Mouse (Mus musculus): ENCODE measurements at regions not wholly inside any gene's neighbourhood (a gene's known extent, or its start where the extent isn't known, plus 50 kb on each side); places are given as distances from the start of the nearest gene placed in this dataset.

DNA sequence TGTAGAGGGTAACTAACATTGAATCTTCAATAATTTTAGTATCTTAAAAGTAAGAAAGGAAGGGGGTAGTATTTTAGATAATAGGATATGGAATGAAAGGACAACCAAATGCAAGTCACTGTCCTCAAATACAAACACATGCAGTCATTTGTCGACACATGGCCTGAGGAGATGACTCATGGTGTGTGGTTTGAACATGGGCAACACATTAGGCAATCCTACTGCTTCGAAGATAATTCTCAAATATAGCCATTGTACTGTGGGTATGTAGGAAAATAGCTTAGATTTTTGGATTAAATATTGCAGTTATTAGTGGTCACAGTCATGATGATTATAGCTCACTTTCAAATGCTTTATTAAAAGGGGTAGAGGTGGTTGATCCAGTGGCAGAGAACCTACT, 771.7 kb upstream of the Lrrc6 start:
- TF ChIP-seq CTCF (IDR thresholded peaks at IDR 0.05; ENCODE audit: low read depth, low read length) (no peak), POLR2A (IDR thresholded peaks at IDR 0.05; ENCODE audit: insufficient read depth, low read length) (no peak), EP300 (IDR thresholded peaks at IDR 0.05; ENCODE audit: insufficient read depth, low read depth, low read length) (no peak)

All from ES-Bruce4 (cell line).